Mouse (Mus musculus) 3134 (cell line): ENCODE measurements around the gene Ccnd3.
"Not testable (repeated sequence)": the region's sequence is repeated elsewhere in the genome, so short reads cannot be mapped to it uniquely, and the experiment has no call there.

Source experiments
- DNase-seq: peaks from one replicate; pipeline ENCODE4 v3.0.0-alpha.2; 2011; ENCODE audit warnings: low spot score; ENCODE audit not compliant: insufficient read length; ENCODE audit errors: extremely low read depth

Ccnd3 gene

GRCm38 (mm10) chr17:47479887-47480286 lies 25.0 kb upstream of the Ccnd3 start:
- no peak for DNase-seq

DNA sequence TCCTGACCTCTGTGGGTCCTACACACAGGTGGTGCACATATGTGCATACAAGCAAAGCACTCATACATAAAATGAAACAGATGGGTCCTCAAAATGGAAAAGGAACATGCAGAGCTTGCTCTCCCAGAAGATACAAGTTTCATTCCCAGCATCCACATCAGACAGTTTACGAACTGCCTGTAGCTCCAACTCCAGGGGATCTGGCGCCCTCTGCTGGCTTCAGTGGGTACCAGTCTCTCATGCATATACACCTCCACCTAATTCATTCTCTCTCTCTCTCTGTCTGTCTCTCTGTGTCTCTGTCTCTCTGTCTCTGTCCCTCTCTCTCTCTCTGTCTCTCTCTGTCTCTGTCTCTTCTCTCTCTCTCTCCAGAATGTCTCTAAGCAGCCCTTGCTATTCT lies 22.4 kb upstream of the Ccnd3 start:
- DNase-seq, result no peak

- DNase-seq, result no peak
These were observed 20.5 kb upstream of the Ccnd3 start for GRCm38 (mm10) chr17:47484241-47484921.

DNA sequence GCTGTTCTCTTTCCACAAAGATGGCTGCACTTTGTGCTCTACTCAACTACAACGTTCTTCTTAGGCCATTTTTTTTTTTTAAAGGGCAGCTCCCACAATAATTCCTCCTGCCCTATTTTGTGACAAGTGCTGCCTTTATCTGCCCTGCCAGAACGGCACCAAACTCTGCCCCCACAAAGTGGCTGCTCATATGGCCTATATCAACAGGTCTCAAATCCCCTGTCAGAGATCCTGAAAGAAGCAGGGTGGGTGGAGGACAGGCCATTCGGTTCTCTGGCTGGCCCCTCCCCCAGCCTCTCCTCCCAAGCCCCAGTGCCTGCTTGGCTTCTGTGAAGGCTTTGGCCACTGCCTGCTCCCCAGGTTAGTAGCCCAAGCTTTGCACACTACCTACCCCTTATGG lies 19.9 kb upstream of the Ccnd3 start:
- no peak for DNase-seq

DNA sequence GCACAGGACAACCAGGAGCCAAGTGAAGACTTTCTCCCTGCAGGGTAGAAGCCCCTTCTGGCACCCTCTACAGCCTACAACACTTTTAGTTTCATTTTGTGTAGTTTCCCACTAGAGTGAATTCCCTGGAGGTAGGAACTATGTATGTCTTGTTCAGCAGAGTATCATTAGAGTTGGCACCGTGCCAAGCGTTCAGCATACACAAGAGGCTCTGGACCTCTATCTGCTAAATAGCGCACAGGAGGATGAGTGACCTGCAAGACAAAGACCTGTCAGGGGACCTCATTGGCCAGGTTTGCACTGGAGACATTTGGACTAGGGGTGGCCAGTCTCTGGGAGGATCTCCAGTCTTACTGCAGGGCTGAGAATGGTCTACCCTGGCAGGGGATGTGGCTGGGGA lies 19.1 kb upstream of the Ccnd3 start:
- no peak for DNase-seq

- DNase-seq, result no peak
These were observed 14.1 kb upstream of the Ccnd3 start for GRCm38 (mm10) chr17:47490791-47491190.

DNA sequence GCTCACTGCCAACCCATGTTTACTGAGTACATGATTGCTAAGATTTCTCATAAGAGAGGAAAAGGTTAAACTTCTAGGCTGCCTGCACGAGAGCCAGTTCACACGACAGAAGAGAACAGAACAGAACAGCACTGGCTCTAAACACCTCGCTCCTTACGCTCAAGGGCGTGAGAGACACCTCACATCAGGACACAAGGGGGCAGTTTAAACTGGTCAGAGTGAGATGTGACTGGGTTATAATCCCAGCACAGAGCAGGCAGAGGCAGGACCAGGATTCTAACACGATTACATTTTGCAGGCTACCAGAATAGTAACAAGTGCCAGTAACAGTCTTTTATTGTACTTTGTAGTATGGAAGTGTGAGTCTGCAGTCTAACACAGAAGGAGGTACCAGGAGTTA lies 12.1 kb upstream of the Ccnd3 start:
- DNase-seq, result no peak

- no peak for DNase-seq
These were observed 11.2 kb upstream of the Ccnd3 start for GRCm38 (mm10) chr17:47493653-47494052.

DNA sequence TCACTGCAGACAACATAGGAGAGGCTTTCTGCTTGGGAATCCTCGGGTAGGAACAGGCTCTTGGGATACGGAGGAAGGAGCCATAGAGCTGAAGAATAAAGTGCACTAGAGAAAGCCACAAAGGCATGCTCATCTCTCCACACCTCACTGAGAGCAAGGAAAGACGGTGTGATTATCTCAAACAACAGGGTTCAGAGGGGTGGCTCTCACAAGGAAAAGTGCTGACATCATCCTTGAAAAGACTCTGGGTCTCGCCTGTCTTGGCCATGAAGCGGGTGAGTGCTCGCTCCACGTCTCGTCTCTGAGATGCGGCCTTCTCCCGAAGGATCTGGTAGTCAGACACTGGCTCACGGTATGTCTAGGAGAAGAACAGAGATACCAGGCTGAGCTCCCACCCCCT lies 10.7 kb upstream of the Ccnd3 start:
- DNase-seq, result no peak

- no peak for DNase-seq
These were observed 3.3 kb upstream of the Ccnd3 start for GRCm38 (mm10) chr17:47501531-47501930.

GRCm38 (mm10) chr17:47501946-47502706 lies 2.7 kb upstream of the Ccnd3 start, which contains the start of gene Taf8:
Gene Taf8, minus strand, starts transcription at chr17:47502292.
- DNase-seq, result peak; percentile 98

DNA sequence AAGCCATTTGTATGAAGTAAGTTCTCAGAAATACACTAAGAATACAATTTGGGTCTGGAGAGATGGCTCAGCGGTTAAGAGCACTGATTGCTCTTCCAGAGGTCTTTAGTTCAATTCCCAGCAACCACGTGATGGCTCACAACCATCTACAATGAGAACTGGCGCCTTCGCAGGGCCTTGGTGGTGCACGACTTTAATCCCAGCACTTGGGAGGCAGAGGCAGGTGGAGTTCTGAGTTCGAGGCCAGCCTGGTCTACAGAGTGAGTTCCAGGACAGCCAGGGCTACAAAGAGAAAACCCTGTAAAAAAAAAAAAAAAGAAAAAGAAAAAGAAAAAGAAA lies 2.2 kb upstream of the Ccnd3 start:
- DNase-seq, result not testable (repeated sequence)

- no peak for DNase-seq
These were observed 1.2 kb upstream of the Ccnd3 start for GRCm38 (mm10) chr17:47503689-47504088.

DNA sequence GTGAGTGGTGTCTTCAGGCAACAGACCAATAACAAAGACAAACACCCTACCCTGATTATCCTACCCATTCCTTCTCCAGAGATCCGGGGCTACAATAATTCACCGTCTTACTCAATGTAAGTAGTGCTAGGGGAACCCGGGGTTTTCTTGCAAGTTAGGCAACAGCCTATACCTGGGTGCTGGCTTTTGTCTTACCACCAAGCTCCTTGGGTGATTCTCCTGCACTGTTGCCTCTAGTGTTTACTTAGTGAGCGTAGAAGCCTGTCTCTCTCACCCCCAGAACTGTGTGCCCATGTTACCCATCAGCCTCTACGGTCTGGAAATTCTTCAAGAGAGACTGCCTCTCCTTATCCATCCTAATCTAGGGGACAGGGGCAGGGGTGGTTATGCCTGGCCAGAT lies 623 bp upstream of the Ccnd3 start:
- DNase-seq, result no peak

GRCm38 (mm10) chr17:47505566-47505965 lies 715 bp downstream of the Ccnd3 start:
- DNase-seq, result no peak

- DNase-seq, result no peak
These were observed 1.2 kb downstream of the Ccnd3 start for GRCm38 (mm10) chr17:47506042-47506441.

- no peak for DNase-seq
These were observed 1.8 kb downstream of the Ccnd3 start for GRCm38 (mm10) chr17:47506697-47507096.

GRCm38 (mm10) chr17:47507523-47507922 lies 2.7 kb downstream of the Ccnd3 start:
- DNase-seq, result no peak

DNA sequence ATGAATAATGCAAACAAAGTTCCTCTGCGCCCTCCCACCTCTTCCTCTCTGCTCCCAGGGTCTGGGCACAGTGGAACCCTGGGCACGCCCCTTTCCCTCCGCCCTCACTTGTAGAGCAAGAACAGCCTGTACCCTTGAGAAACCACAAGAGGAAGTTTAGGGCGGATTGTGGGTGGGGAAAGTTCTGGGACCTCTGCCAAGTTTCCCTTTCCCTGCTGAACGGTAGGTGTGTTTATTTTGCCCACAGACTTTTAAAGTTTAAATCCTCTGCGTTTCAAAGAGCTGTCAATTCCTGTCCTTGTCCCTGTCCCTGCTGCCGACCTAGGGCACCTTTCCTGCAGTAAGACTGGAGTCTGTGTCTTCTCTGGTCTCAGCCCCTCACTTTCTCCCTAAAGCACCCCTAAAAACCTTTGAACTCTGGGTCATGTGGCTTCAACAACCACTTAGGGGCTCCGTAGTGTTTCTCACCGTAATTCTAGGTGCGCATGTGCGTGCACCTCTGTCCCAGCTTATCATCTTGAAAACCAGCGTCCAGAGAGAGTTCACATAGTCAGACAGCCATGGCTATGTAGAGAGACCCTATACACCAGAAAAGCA lies 3.3 kb downstream of the Ccnd3 start:
- peak; percentile 74 for DNase-seq

GRCm38 (mm10) chr17:47509031-47509705 lies 4.3 kb downstream of the Ccnd3 start:
- DNase-seq, result no peak
